Mouse (Mus musculus) Patski (cell line): ENCODE measurements at regions not wholly inside any gene's neighbourhood (a gene's known extent, or its start where the extent isn't known, plus 50 kb on each side); places are given as distances from the start of the nearest gene placed in this dataset.

Experiments
- ATAC-seq: fragments of 100-300 bp; one replicate; pipeline ENCODE4 v1.8.0; 2021
- CTCF ChIA-PET: fragments of 350-600 bp; sonication (Branson Sonifier 250); formaldehyde crosslinking; loops from one replicate; lab custom pipeline; 2022; ENCODE audit warnings: inconsistent platforms; lab: Charles Lee
- POLR2A ChIA-PET: fragments of 350-600 bp; sonication (Branson Sonifier 250); formaldehyde crosslinking; loops from one replicate; lab custom pipeline; 2022; ENCODE audit warnings: antibody characterized with exemption, inconsistent platforms; lab: Charles Lee
- DNase-seq: peaks from one replicate; pipeline ENCODE4 v3.0.0-alpha.2; 2011; ENCODE audit warnings: low read depth, low spot score
- H3K27me3 ChIP-seq: fragments of 371-371 bp; one replicate; pipeline ENCODE4 v1.5.1; 2021
- CTCF ChIP-seq: fragments of 100-300 bp; IDR thresholded peaks from one replicate; pipeline ENCODE4 v1.5.1; 2021
- in situ Hi-C: fragments of 300-500 bp; cut with MboI; formaldehyde crosslinking; loops from 3 replicates; pipeline ENCODE4 v1.11.1; 2018; ENCODE audit warnings: low pct_unique_long_range_greater_than_20kb, mixed read lengths

GRCm38 (mm10) chr13:53924433-53924832, 131.1 kb downstream of the Drd1 start:
- in situ Hi-C loops: no loop called here
- POLR2A ChIA-PET: no interaction called here
- no peak for ATAC-seq

GRCm38 (mm10) chr13:53923721-53924374, 131.7 kb downstream of the Drd1 start:
- DNase-seq: no peak
- POLR2A ChIA-PET: no interaction called here
- no peaks in the 10 kb centered on the region for H3K27me3 ChIP-seq
- in situ Hi-C loops: no loop called here
- TF ChIP-seq CTCF: no peak
- CTCF ChIA-PET: no interaction called here
- no peak for ATAC-seq

More at GRCm38 (mm10) chr13:53924433-53924832, 131.1 kb downstream of the Drd1 start:
- H3K27me3 ChIP-seq: no peaks in the 10 kb centered on the region
- CTCF ChIA-PET: no interaction called here
- no peak for DNase-seq
- TF ChIP-seq CTCF: no peak

GRCm38 (mm10) chr13:53921796-53922195, 133.7 kb downstream of the Drd1 start:
- no peaks in the 10 kb centered on the region for H3K27me3 ChIP-seq
- no peak for TF ChIP-seq CTCF
- ChIA-PET POLR2A (no interaction called here), CTCF (no interaction called here)
- in situ Hi-C loops: no loop called here
- DNase-seq (no peak), ATAC-seq (no peak)

GRCm38 (mm10) chr13:53919851-53920381, 135.6 kb downstream of the Drd1 start:
- POLR2A ChIA-PET: no interaction called here
- H3K27me3 ChIP-seq: peaks cover 4% of the 10 kb centered on the region
- TF ChIP-seq CTCF: no peak
- in situ Hi-C loops: no loop called here
- DNase-seq: no peak
- ATAC-seq: no peak
- CTCF ChIA-PET: no interaction called here

GRCm38 (mm10) chr13:53915456-53915855, 140.0 kb downstream of the Drd1 start:
- ATAC-seq (no peak), DNase-seq (no peak)
- ChIA-PET CTCF (no interaction called here), POLR2A (no interaction called here)
- H3K27me3 ChIP-seq: peaks cover 23% of the 10 kb centered on the region
- no peak for TF ChIP-seq CTCF
- in situ Hi-C loops: no loop called here

- in situ Hi-C loops: no loop called here
- no peak for TF ChIP-seq CTCF
- DNase-seq (no peak), ATAC-seq (no peak)
- ChIA-PET POLR2A (no interaction called here), CTCF (no interaction called here)
- peaks cover 29% of the 10 kb centered on the region for H3K27me3 ChIP-seq
Observed at GRCm38 (mm10) chr13:53914434-53914833, 141.1 kb downstream of the Drd1 start.

GRCm38 (mm10) chr13:53913501-53913900, 142.0 kb downstream of the Drd1 start:
- in situ Hi-C loops: no loop called here
- no peak for ATAC-seq
- DNase-seq: no peak
- CTCF ChIA-PET: no interaction called here
- POLR2A ChIA-PET: no interaction called here
- TF ChIP-seq CTCF: no peak
- H3K27me3 ChIP-seq: peaks cover 31% of the 10 kb centered on the region

- POLR2A ChIA-PET: no interaction called here
- in situ Hi-C loops: no loop called here
- ATAC-seq (no peak), DNase-seq (no peak)
- CTCF ChIA-PET: no interaction called here
- peaks cover 43% of the 10 kb centered on the region for H3K27me3 ChIP-seq
- TF ChIP-seq CTCF: no peak
Observed at GRCm38 (mm10) chr13:53911846-53912245, 143.7 kb downstream of the Drd1 start.

- in situ Hi-C loops: no loop called here
Observed at GRCm38 (mm10) chr13:53911261-53911660, 144.2 kb downstream of the Drd1 start.

GRCm38 (mm10) chr13:53910251-53910650, 145.3 kb downstream of the Drd1 start:
- no peak for DNase-seq
- CTCF ChIA-PET: no interaction called here
- H3K27me3 ChIP-seq: peaks cover 44% of the 10 kb centered on the region
- TF ChIP-seq CTCF: no peak
- POLR2A ChIA-PET: no interaction called here
- no peak for ATAC-seq
- in situ Hi-C loops: no loop called here

More at GRCm38 (mm10) chr13:53911261-53911660, 144.2 kb downstream of the Drd1 start:
- DNase-seq (no peak), ATAC-seq (no peak)
- ChIA-PET POLR2A (no interaction called here), CTCF (no interaction called here)
- no peak for TF ChIP-seq CTCF
- H3K27me3 ChIP-seq: peaks cover 45% of the 10 kb centered on the region

- DNase-seq: no peak
- in situ Hi-C loops: no loop called here
- CTCF ChIA-PET: no interaction called here
- no peak for ATAC-seq
- H3K27me3 ChIP-seq: peaks cover 30% of the 10 kb centered on the region
- POLR2A ChIA-PET: no interaction called here
- no peak for TF ChIP-seq CTCF
Observed at GRCm38 (mm10) chr13:53904471-53904870, 151.0 kb downstream of the Drd1 start.
